Mouse (Mus musculus): Measurements from ENCODE around the gene Hnrnpl. TPM values are rescaled to one million over a fixed set of nuclear protein-coding genes. Genes with fewer than 3 reads are reported as not detected.
A peak's percentile ranks its signal among the peaks of the same experiment; 100 is the strongest.

Hnrnpl gene
- polyA plus RNA-seq, 1 experiment from 2014 or later = 144 TPM

GRCm38 (mm10) chr7:28850642-28851041 is 42.3 kb downstream of the Hnrnpl start:
- TF ChIP-seq CTCF (IDR thresholded peaks at IDR 0.05; ENCODE audit: low read depth) = no peak
- peak overlapping the region; percentile 21 for H3K4me2 ChIP-seq (replicated peaks; ENCODE audit: low read depth)
- H3K4me1 ChIP-seq (replicated peaks; ENCODE audit: control insufficient read depth, insufficient read depth, low read length) = no peaks in the 10 kb centered on the region; the same call in none of the 2 replicates
- no peaks in the 10 kb centered on the region for H3K9me3 ChIP-seq (ENCODE audit: control insufficient read depth)
- no peak for ATAC-seq
- H3K36me3 ChIP-seq (ENCODE audit: control insufficient read depth, insufficient read depth) = no peaks in the 10 kb centered on the region
- WGBS = 65% methylated on average over 4 of the region's 4 CpGs
- no peak overlapping the region for H3K9ac ChIP-seq (ENCODE audit: low read depth, low read length)
- H3K27ac ChIP-seq (ENCODE audit: low read depth, low read length) = no peak overlapping the region
- H3K4me3 ChIP-seq (ENCODE audit: low read depth, low read length) = no peak overlapping the region
- H3K27me3 ChIP-seq (replicated peaks; ENCODE audit: control insufficient read depth, insufficient read depth, low read length) = no peaks in the 10 kb centered on the region

- no peak overlapping the region for H3K4me3 ChIP-seq (ENCODE audit: low read depth, low read length)
- no peak overlapping the region for H3K27ac ChIP-seq (ENCODE audit: low read depth, low read length)
- peak; percentile 42; the same call in 1 of the 2 replicates for ATAC-seq
- 90% methylated on average over 2 of the region's 2 CpGs for WGBS
- no peaks in the 10 kb centered on the region for H3K27me3 ChIP-seq (replicated peaks; ENCODE audit: control insufficient read depth, insufficient read depth, low read length)
- H3K4me2 ChIP-seq (replicated peaks; ENCODE audit: low read depth) = no peak overlapping the region
- no peaks in the 10 kb centered on the region for H3K4me1 ChIP-seq (replicated peaks; ENCODE audit: control insufficient read depth, insufficient read depth, low read length)
- H3K36me3 ChIP-seq (ENCODE audit: control insufficient read depth, insufficient read depth) = no peaks in the 10 kb centered on the region
- TF ChIP-seq CTCF (IDR thresholded peaks at IDR 0.05; ENCODE audit: low read depth) = no peak
- H3K9ac ChIP-seq (ENCODE audit: low read depth, low read length) = no peak overlapping the region
- H3K9me3 ChIP-seq (ENCODE audit: control insufficient read depth) = no peaks in the 10 kb centered on the region
Measured at GRCm38 (mm10) chr7:28859953-28860352, 51.6 kb downstream of the Hnrnpl start.

- 0 out of 2 replicates have a peak, but pooled peaks cover 2% of the 10 kb centered on the region for H3K4me1 ChIP-seq (replicated peaks; ENCODE audit: control insufficient read depth, insufficient read depth, low read length)
- no peaks in the 10 kb centered on the region for H3K27me3 ChIP-seq (replicated peaks; ENCODE audit: control insufficient read depth, insufficient read depth, low read length)
- 91% methylated on average over 6 of the region's 6 CpGs for WGBS
- H3K9ac ChIP-seq (ENCODE audit: low read depth, low read length) = no peak overlapping the region
- ATAC-seq = no peak
- no peak overlapping the region for H3K4me3 ChIP-seq (ENCODE audit: low read depth, low read length)
- H3K36me3 ChIP-seq (ENCODE audit: control insufficient read depth, insufficient read depth) = no peaks in the 10 kb centered on the region
- no peak overlapping the region for H3K4me2 ChIP-seq (replicated peaks; ENCODE audit: low read depth)
- no peak overlapping the region for H3K27ac ChIP-seq (ENCODE audit: low read depth, low read length)
- no peaks in the 10 kb centered on the region for H3K9me3 ChIP-seq (ENCODE audit: control insufficient read depth)
- TF ChIP-seq CTCF (IDR thresholded peaks at IDR 0.05; ENCODE audit: low read depth) = peak; percentile 40
Measured at GRCm38 (mm10) chr7:28860898-28861297, 52.6 kb downstream of the Hnrnpl start.

- no peaks in the 10 kb centered on the region for H3K36me3 ChIP-seq (ENCODE audit: control insufficient read depth, insufficient read depth)
- no peaks in the 10 kb centered on the region for H3K9me3 ChIP-seq (ENCODE audit: control insufficient read depth)
- no peak overlapping the region for H3K4me2 ChIP-seq (replicated peaks; ENCODE audit: low read depth)
- no peak overlapping the region for H3K9ac ChIP-seq (ENCODE audit: low read depth, low read length)
- 71% methylated on average over 15 of the region's 15 CpGs for WGBS
- no peak for ATAC-seq
- no peak overlapping the region for H3K27ac ChIP-seq (ENCODE audit: low read depth, low read length)
- H3K27me3 ChIP-seq (replicated peaks; ENCODE audit: control insufficient read depth, insufficient read depth, low read length) = no peaks in the 10 kb centered on the region
- 0 out of 2 replicates have a peak, but pooled peaks have one; percentile 14 for TF ChIP-seq CTCF (IDR thresholded peaks at IDR 0.05; ENCODE audit: low read depth)
- 0 out of 2 replicates have a peak, but pooled peaks cover 2% of the 10 kb centered on the region for H3K4me1 ChIP-seq (replicated peaks; ENCODE audit: control insufficient read depth, insufficient read depth, low read length)
- no peak overlapping the region for H3K4me3 ChIP-seq (ENCODE audit: low read depth, low read length)
Measured at GRCm38 (mm10) chr7:28862817-28863499, 54.6 kb downstream of the Hnrnpl start.

GRCm38 (mm10) chr7:28863540-28863939 is 55.2 kb downstream of the Hnrnpl start, which contains the start of gene Lgals7:
Gene Lgals7, plus strand, starts transcription at chr7:28863853.
- Histone ChIP-seq H3K9ac (ENCODE audit: low read depth, low read length) (no peak within 1 kb of the TSS), H3K4me1 (replicated peaks; ENCODE audit: control insufficient read depth, insufficient read depth, low read length) (0 out of 2 replicates have a peak, but pooled peaks cover 2% of the 10 kb centered on the region), H3K4me2 (replicated peaks; ENCODE audit: low read depth) (no peak within 1 kb of the TSS), H3K36me3 (ENCODE audit: control insufficient read depth, insufficient read depth) (no peaks in the 10 kb centered on the region), H3K4me3 (ENCODE audit: low read depth, low read length) (no peak within 1 kb of the TSS), H3K27ac (ENCODE audit: low read depth, low read length) (no peak within 1 kb of the TSS), H3K9me3 (ENCODE audit: control insufficient read depth) (no peaks in the 10 kb centered on the region), H3K27me3 (replicated peaks; ENCODE audit: control insufficient read depth, insufficient read depth, low read length) (no peaks in the 10 kb centered on the region)
- ATAC-seq = no peak
- no peak for TF ChIP-seq CTCF (IDR thresholded peaks at IDR 0.05; ENCODE audit: low read depth)
- 83% methylated on average over 6 of the region's 6 CpGs for WGBS

- Histone ChIP-seq H3K27me3 (replicated peaks; ENCODE audit: control insufficient read depth, insufficient read depth, low read length) (no peaks in the 10 kb centered on the region), H3K4me3 (ENCODE audit: low read depth, low read length) (no peak overlapping the region), H3K9ac (ENCODE audit: low read depth, low read length) (no peak overlapping the region), H3K27ac (ENCODE audit: low read depth, low read length) (no peak overlapping the region), H3K4me2 (replicated peaks; ENCODE audit: low read depth) (no peak overlapping the region), H3K36me3 (ENCODE audit: control insufficient read depth, insufficient read depth) (no peaks in the 10 kb centered on the region), H3K4me1 (replicated peaks; ENCODE audit: control insufficient read depth, insufficient read depth, low read length) (0 out of 2 replicates have a peak, but pooled peaks cover 2% of the 10 kb centered on the region), H3K9me3 (ENCODE audit: control insufficient read depth) (no peaks in the 10 kb centered on the region)
- WGBS = 43% methylated on average over 9 of the region's 9 CpGs
- ATAC-seq = no peak
- TF ChIP-seq CTCF (IDR thresholded peaks at IDR 0.05; ENCODE audit: low read depth) = no peak
Measured at GRCm38 (mm10) chr7:28864288-28864750, 56.0 kb downstream of the Hnrnpl start.

Data from intestine, postnatal 0 days (tissue).